Mouse (Mus musculus) cerebellum, adult 2 months (tissue): Measurements from ENCODE around the gene Mmp19.

Experiments used
- CTCF ChIP-seq: fragments of 200-500 bp; IDR thresholded peaks from 2 replicates; pipeline ENCODE4 v1.5.1; 2011; ENCODE audit warnings: low read depth, mild to moderate bottlenecking, control low read depth, low read length, moderate library complexity, borderline replicate concordance; ENCODE audit not compliant: insufficient read depth
- POLR2A ChIP-seq: fragments of 200-500 bp; IDR thresholded peaks from 2 replicates; pipeline ENCODE4 v1.6.1; 2011; ENCODE audit warnings: low read length, control low read depth, borderline replicate concordance; ENCODE audit not compliant: insufficient read depth

DNA sequence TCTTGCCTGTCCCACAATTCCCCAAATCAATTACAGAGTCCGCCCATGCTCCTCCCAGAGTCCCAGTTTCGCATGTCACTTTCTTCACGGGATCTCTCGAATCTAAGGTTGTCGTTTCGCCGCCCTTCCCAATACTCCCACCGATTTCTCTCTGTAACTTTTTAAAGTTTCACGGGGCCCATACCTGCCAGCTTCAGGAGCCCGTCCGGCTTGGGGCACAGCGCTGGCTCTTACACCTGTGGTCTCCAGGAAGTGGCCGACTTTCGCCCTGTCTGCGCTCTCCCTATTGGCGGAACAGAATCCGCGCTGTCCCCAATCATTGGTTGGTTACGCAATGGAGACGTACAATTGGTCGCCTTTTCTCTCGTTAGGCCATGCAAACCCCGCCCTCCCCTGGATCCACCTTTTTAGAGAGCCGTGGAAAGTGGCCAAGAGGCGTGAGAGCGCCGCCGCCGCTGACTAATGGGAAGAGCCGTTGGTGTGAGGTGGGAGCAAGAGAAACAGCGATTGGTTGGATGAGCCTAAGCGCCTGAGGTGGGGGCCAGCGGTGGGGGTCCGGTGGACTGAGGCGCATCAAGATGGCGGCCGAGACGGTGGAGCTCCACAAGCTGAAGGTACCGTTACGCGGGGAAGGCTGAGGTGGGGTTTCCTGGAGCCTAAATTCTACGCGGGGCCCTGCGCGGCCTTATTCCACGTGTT lies 30.8 kb downstream of the Mmp19 start, which contains the start of gene Ormdl2:
- TF ChIP-seq POLR2A: peak; percentile 72
- no peak for TF ChIP-seq CTCF
